Mouse (Mus musculus): Measurements from ENCODE around the gene Mterf1b.

Gene Mterf1b

DNA sequence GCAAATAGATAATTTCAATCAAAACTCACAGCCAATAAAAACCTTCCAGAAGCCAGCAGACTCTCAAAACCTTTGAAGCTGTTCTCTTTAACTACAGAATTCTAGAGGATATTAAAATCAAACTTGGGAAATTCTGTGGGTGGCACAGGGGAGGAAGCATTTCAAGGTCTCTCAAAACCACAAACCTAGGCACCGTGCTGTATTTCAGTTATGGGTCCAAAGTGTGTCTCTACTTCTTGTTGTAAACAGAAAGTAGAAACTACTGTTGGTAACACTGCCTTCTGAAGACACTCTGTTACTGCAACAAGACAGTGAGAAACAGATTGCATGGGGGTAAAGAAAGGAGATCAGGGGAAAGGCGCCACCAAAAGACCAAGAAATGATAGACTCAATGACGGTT, 52.8 kb downstream of the Mterf1b start:
- DNase-seq (ENCODE audit: low read depth, low spot score) = no peak

DNA sequence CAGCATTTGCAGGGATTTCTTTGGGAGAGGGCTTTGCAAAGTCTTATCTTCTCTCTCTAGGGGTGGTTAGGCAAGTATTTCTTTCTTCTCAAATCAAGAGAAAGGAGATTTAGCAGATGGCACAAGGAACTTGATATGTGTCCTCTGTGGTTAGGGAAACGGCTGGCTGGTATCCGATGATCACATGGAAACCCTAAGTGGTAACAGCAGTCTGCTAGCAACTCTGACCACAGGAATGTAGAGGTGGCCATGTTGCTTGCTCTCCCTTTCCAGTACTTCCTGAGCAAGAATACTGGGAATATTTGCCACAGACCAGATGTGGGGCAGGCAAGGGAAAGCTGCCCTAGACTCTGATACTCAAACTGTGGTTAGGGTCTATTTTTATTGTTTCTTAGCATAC, 53.9 kb downstream of the Mterf1b start:
- DNase-seq (ENCODE audit: low read depth, low spot score) = peak; percentile 99
